Mouse (Mus musculus): ENCODE results near the gene Olfr938.

Gene Olfr938

GRCm38 (mm10) chr9:39078787-39079186, at the start of gene Olfr938:
Olfr938 (minus strand) TSS chr9:39078887.
- in situ Hi-C loops (cut with MboI, MseI): no loop called here

GRCm38 (mm10) chr9:39127831-39128230, 49.1 kb upstream of the Olfr938 start, which contains the start of gene Olfr27:
Olfr27 (plus strand) TSS chr9:39128131.
- in situ Hi-C loops (cut with MboI, MseI): no loop called here

GRCm38 (mm10) chr9:39127326-39127725, 48.6 kb upstream of the Olfr938 start:
- in situ Hi-C loops (cut with MboI, MseI): no loop called here

GRCm38 (mm10) chr9:39064851-39065250, 13.8 kb downstream of the Olfr938 start, which contains the start of gene Olfr937:
Olfr937 (minus strand) TSS chr9:39064951.
- in situ Hi-C loops (cut with MboI, MseI): no loop called here

Data from T-helper 2 cell (primary cell).